Mouse (Mus musculus) adrenal gland, postnatal 10 days (tissue): ENCODE measurements around the gene Mrtfb. TPM values are rescaled to one million over a fixed set of nuclear protein-coding genes. Genes with fewer than 3 reads are reported as not detected.

Source experiments
- DNase-seq: peaks from one replicate; pipeline ENCODE4 v3.0.0; 2021; ENCODE audit warnings: mixed read lengths
- total RNA-seq, 2 experiments: library from RNA; stranded (reverse); gene quantifications; 2 replicates each; pipeline ENCODE4 v1.2.3; 2021

The Mrtfb gene
- total RNA-seq, 2 experiments from 2014 or later = 28.8 to 34.0 TPM

DNA sequence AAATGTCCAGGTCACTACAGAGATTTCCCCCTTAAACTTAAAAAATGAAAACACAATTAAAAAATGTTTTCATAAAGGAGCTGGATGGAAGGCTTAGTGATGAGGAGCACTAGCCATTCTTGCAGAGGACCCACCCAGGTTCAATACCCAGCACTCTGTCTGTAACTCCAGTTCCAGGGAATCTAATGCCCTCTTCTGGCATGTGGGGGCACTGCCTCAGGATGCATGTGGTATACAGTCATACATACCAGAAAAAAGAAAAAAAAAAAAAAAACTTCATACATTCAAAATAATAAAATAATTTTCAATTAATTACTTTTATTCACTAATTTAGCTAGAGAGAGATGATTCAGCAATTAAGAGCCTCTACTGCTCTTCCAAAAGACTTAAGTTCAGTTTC, 95.0 kb downstream of the Mrtfb start:
- DNase-seq = peak; percentile 32

GRCm38 (mm10) chr16:13353927-13354326, 97.6 kb downstream of the Mrtfb start:
- DNase-seq = peak; percentile 24

GRCm38 (mm10) chr16:13354431-13354830, 98.2 kb downstream of the Mrtfb start:
- peak; percentile 28 for DNase-seq

- peak; percentile 67 for DNase-seq
Measured at GRCm38 (mm10) chr16:13357806-13358679, 101.8 kb downstream of the Mrtfb start.

DNA sequence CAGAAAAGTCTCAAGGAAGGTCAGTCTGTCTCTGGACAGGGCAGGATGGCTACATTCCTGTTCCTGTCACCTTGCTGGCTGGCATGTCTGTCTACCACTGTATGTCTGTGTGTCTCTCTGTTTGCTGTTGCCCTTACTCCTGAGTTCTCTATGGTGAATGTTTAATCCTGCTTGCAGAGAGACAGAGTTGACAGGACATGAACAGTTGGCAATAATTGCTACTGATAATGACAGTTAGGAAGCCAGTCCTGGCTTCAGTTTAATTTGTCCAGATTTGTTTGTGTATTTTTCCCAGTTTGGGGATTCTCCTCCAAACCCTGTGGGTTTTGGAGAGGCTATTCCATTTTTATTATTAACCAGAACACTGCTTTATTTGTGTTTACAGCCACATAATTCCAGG, 102.5 kb downstream of the Mrtfb start:
- DNase-seq = no peak

- DNase-seq = no peak
Measured at GRCm38 (mm10) chr16:13359405-13359858, 103.2 kb downstream of the Mrtfb start.

DNA sequence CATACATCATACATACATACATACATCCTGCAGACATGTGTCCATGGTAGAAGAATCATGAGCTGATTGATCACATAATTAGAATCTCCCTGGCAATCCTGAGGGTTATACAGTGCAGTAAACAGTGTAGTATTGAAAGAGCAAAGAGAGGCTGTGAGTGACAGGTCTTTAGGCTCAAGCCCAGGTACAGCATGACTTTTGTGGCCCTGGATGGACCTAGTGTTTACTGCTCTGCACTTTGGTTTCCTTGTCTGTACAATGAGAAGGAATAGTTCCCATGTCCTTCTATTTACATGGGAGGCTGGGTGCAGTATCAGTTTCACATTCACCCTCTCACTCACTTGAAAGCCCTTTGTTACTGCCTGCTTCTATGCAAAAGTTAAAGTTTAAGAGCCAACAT, 103.9 kb downstream of the Mrtfb start:
- no peak for DNase-seq

DNA sequence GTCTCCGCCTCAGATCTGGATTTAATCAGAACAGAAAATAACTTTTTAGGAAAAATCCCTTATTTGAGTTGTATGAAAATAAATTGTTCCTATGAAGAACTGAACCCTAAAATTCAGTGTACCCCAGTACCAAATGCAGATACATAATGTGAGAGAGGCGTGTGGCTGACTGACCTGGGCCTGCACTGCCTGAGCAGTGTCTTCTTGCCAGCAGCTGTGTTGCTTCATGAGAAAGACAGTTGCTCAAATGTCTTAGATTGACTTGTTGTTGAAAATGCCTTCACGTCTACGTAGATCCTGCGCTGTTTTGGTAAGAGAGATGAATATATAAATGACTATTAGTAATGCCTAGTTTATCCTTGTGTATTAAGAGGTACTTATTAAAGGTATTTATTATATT, 104.6 kb downstream of the Mrtfb start:
- DNase-seq = no peak

- no peak for DNase-seq
Measured at GRCm38 (mm10) chr16:13363141-13363540, 106.9 kb downstream of the Mrtfb start.

DNA sequence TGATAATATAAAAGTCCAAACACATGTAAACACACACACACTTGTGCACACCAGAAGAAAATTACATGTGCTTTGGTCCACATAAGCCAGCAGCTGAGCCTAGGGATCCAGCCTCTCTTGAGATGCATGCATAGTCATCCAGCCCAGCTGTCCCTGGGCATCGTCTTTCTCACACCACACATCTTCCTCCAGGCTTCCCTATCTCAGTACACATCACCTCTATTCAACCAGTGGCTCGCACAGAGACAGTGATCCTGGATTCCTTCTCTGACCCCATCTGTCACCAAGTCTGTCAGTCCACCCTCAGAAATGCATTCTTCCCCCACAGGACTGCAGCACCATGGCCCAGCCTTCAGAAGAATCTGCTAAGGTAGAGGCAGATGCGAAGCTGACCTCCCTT, 107.9 kb downstream of the Mrtfb start:
- no peak for DNase-seq

GRCm38 (mm10) chr16:13366256-13366655, 110.0 kb downstream of the Mrtfb start:
- no peak for DNase-seq

DNA sequence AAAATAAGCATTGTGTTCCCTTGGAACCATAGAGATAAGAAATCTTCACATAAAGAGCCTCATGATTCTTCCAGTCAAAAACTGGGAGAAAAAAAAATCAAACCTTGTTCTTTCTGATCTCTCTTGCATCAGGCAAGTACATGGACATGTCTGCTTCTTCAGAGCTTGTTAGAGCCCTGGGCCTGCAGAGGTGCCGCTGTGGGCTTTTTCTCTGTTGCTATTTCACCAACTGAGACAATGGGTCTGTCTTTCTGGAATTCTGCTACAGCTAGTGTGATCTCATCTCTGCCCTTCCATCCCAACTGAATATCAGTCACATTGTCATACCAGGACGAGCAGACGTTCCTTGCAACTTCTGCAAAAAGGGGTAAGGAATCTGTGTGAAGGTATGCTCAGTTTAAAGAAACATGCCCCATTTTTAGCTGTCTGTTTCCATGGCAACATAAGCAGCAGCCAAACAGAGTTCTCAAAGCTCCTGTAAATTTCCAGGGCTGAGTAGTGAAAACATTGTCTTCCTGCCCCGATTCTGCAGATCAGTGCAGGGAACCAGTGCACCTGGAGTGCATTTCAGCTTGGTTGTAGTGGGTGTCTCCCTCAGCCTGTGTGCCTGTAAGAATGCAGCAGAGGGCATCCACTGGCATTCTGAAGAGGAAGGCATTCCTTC, 110.7 kb downstream of the Mrtfb start:
- DNase-seq = peak; percentile 22

DNA sequence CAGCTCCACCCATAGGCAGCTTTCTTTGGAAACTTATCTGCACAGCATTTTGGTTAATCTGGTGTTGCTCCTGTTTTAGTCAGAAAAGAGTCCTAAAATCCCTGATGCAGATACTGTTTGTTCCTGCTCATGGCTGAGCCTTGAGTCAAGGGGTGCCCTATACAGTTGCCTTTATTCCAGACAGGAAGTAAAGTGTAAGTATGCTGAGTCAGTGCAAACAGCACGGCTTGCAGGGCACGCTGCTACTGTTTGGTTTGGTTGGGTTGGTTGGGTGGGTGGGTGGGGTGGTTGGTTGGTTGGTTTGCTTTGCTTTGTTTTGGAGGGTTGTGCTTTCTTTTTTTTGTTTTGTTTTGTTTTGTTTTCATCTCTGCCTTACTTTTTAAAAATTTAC, 111.2 kb downstream of the Mrtfb start:
- no peak for DNase-seq

GRCm38 (mm10) chr16:13368645-13369044, 112.4 kb downstream of the Mrtfb start:
- no peak for DNase-seq

DNA sequence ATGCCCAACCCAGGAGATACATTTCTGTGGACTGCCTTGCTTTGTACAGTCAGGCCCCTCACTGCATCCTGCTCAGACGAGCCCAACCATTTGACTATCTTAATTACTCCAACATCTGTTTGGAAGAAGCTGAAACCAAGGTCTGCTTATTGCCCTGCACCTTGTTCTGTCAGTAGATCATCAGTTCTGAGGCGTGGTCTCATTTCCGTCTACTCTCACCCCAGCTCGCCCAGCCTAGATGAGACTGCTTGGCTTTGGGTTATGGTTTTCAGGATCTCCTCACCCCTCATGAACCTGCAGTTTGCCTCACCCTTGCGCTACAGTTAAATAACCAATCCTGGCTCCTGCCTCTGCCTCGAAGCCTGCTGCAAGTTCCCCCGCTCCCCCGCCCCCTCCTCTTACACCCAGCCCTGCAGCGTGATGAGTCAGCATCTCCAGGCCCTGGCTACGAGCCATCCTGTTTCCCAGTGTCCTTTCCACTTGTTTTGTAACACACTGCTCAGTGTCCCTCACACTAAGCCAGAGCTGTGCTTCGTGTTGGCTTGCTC, 115.5 kb downstream of the Mrtfb start:
- DNase-seq = peak; percentile 96

GRCm38 (mm10) chr16:13372899-13373533, 116.7 kb downstream of the Mrtfb start:
- DNase-seq = no peak

DNA sequence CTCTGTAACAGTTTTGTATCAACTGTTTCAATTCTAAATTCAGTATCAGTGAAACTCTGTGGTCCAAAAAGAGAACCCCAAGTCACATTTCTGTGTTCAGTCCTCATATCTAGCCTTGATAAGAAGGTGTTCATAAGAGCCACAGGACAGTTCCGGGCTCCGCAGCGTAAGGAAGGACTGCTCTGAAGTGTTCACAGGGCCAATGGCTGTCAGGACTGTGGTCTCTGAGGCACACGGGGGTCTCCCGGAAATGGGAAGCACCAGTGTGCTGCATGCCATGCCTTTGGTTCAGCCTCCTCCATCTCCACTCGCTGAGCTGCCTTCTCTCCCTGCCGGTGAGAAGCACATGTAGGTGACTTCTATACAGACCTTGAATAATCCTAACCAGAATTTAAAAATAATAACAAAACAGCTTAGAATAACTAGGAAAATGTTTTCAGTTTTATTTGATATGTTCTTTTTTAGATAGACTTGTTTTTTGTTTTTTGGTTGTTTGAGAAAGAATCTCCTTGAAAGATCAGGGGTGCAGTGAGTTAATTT, 120.7 kb downstream of the Mrtfb start:
- DNase-seq = no peak

DNA sequence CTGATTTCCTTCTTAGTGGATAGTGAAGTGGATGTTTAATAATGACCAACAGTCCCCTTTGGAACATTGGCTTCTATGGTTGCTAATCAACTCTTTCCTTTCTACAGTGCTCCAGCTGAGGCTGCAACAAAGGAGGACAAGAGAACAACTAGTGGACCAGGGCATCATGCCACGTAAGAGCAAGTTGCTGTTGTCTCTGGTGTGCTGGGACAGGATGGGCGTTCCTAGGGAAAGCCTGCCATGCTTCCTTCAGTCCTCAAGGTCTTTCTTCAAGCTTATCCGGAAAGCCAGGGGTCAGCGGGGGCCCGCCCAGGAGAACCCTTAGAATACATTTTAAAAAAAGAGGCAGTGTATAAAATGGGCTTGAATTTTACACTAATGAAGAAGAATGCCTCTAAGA, 121.9 kb downstream of the Mrtfb start:
- DNase-seq = peak; percentile 29

- DNase-seq = no peak
Measured at GRCm38 (mm10) chr16:13379865-13380264, 123.6 kb downstream of the Mrtfb start.

DNA sequence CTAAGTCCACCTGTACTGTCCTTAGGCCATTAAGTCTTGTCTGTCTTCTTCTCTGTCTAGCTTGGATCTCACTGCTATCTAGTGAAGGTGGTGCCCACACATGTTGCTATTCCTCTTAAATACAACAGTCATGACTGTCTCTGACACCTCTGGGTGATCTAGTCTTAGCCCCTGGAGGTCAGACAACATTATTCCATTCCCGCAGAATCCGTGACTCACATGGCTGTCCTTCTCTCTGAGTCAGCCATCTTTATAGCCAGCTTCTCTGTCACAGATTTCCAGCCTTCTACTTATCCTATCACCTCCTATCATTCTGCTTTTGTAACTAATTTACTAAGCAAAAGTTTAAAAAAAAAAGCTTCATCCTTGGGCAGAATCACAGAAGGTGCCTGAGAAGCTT, 125.5 kb downstream of the Mrtfb start:
- DNase-seq = no peak

GRCm38 (mm10) chr16:13387306-13387705, 131.0 kb downstream of the Mrtfb start:
- DNase-seq = no peak

DNA sequence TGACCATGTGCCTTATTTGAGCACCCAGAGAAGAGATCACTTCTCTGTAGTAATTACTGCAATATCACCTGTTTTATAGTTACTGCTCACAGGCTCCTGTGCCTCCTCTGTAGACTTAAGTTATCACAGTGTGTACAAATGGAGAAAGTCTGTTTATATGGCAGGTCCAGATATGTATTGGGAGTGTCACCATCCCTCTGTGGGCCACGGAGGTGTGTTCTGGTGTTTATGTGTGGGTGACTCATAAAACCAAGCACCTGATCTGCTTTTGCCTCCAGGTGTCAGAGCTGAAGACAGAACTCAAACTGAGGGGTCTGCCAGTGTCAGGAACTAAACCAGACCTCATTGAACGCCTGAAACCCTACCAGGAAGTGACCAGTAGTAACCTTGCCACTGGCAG, 144.1 kb downstream of the Mrtfb start:
- DNase-seq = no peak

- no peak for DNase-seq
Measured at GRCm38 (mm10) chr16:13401591-13401990, 145.3 kb downstream of the Mrtfb start.
